Mouse (Mus musculus) forebrain, embryonic 12.5 days (tissue): ENCODE measurements at regions not wholly inside any gene's neighbourhood (a gene's known extent, or its start where the extent isn't known, plus 50 kb on each side); places are given as distances from the start of the nearest gene placed in this dataset.

Experiments
- ATAC-seq: fragments of 200-750 bp; cut with Nextera tagmentation; 2 replicates; pipeline ENCODE4 v1.8.0; 2017; ENCODE audit warnings: moderate TSS enrichment; ENCODE audit not compliant: low FRiP score
- H3K27ac ChIP-seq: fragments of 300-500 bp; sonication (generic); 2 replicates; pipeline ENCODE4 v1.5.1; 2016; ENCODE audit warnings: mild to moderate bottlenecking
- H3K27me3 ChIP-seq: fragments of 300-500 bp; sonication (generic); 2 replicates; pipeline ENCODE4 v1.6.1; 2016; ENCODE audit warnings: mild to moderate bottlenecking
- H3K36me3 ChIP-seq: fragments of 300-500 bp; sonication (generic); replicated peaks from 2 replicates; pipeline ENCODE4 v1.6.1; 2016; ENCODE audit warnings: mild to moderate bottlenecking
- H3K4me1 ChIP-seq: fragments of 300-500 bp; sonication (generic); 2 replicates; pipeline ENCODE4 v1.6.1; 2016
- H3K4me2 ChIP-seq: fragments of 300-500 bp; sonication (generic); 2 replicates; pipeline ENCODE4 v1.6.1; 2016; ENCODE audit warnings: mild to moderate bottlenecking, moderate library complexity
- H3K4me3 ChIP-seq: fragments of 300-500 bp; sonication (generic); replicated peaks from 2 replicates; pipeline ENCODE4 v1.5.1; 2016; ENCODE audit warnings: mild to moderate bottlenecking
- H3K9ac ChIP-seq: fragments of 300-500 bp; sonication (generic); 2 replicates; pipeline ENCODE4 v1.6.1; 2016; ENCODE audit warnings: mild to moderate bottlenecking
- H3K9me3 ChIP-seq: fragments of 300-500 bp; sonication (generic); 2 replicates; pipeline ENCODE4 v1.6.1; 2016
- WGBS: fragments of 180-500 bp; shearing (Covaris S2); methylation state at CpG from one replicate; pipeline ENCODE4 v1.1.7; 2016; 5-methylcytosine and 5-hydroxymethylcytosine counted together

DNA sequence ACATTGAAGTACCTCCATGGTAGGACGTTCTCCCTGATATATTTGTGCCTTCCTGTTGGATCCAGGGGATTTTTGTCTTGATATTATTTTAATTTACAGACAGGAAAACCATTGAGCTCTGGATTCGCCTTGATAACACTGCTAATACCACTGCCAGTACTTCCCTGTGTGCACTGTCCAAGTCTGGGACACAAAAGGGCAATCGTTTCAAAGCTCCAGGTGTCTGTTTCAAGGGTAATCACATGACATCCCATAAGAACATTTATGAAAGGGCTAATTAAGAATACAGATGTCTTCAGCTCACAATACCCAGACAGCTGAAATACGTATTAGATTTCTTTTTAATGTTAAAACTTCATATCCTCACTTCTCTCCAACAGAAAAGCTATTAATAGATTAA lies 724.5 kb downstream of the Dhx35 start:
- Histone ChIP-seq H3K4me1 (no peaks in the 10 kb centered on the region), H3K27ac (no peak overlapping the region), H3K9ac (no peak overlapping the region), H3K4me3 (no peak overlapping the region), H3K27me3 (no peaks in the 10 kb centered on the region), H3K9me3 (no peaks in the 10 kb centered on the region), H3K36me3 (no peaks in the 10 kb centered on the region), H3K4me2 (no peak overlapping the region)
- 64% methylated on average over 4 of the region's 4 CpGs for WGBS
- ATAC-seq: no peak

DNA sequence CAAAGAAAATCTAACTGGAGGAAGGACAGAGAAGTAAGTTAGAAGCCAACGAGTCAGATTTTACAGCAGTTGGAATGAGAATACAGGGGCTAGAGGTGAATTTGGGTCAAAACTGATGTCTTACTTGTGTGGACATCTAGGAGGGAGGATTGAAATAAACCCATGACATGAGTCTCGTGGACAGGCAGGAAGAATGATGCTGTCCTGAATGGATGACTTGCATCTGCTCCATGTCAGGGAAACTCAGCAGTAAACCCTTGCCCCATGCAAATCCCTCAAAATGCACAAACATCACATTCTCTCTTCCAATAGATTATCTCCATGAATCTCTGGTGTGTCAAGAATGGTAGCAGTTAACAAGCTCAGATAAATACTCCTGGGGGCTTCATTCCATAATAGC lies 729.1 kb downstream of the Dhx35 start:
- Histone ChIP-seq H3K27ac (no peak overlapping the region), H3K36me3 (no peaks in the 10 kb centered on the region), H3K4me3 (no peak overlapping the region), H3K27me3 (no peaks in the 10 kb centered on the region), H3K9ac (no peak overlapping the region), H3K4me2 (no peak overlapping the region), H3K9me3 (no peaks in the 10 kb centered on the region), H3K4me1 (no peaks in the 10 kb centered on the region)
- 81% methylated on average over 2 of the region's 2 CpGs for WGBS
- no peak for ATAC-seq

DNA sequence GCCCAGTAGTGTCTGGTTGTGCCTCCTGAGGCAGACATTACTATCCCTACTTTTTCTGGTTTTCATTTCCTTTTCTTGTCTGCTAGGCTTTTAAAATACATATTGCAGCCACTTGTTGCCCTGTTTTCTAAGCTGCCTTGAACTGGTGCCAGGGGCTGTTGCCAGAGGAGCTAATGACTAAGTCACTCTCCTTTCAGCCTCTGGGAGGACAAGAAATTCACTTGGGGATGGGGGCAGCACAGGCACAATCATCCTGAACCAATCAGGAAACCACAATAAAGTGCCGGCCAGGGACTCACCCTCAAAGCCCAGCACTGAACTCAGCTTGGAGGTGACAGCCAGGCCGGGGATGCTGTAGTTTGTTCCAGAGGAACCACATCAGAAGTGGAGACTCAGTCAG lies 740.3 kb downstream of the Dhx35 start:
- no peak for ATAC-seq
- Histone ChIP-seq H3K27me3 (no peaks in the 10 kb centered on the region), H3K27ac (no peak overlapping the region), H3K4me3 (no peak overlapping the region), H3K4me1 (no peaks in the 10 kb centered on the region), H3K9ac (no peak overlapping the region), H3K4me2 (no peak overlapping the region), H3K36me3 (no peaks in the 10 kb centered on the region), H3K9me3 (no peaks in the 10 kb centered on the region)
- WGBS: 73% methylated on average over 2 of the region's 2 CpGs

DNA sequence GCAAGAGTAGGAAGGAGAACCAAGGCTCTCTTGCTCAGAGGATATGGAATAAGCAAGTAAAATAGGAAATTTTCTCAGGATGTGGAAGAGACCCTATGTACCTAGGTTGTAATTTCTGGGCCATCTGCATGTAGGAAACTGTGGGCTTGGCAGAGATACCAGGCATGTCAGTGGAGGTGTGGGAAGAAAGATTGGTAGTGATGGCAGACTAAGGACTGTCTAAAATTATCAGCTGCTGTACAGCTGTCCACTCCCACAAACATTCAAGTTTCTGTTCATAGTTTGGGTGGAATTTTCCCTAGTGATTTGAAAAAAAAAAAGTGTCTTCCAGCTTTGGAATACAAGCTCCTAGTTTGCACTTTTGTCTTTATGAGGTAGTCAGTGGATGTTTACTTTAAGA lies 744.7 kb downstream of the Dhx35 start:
- no peak overlapping the region for H3K4me2 ChIP-seq
- no peak overlapping the region for H3K9ac ChIP-seq
- peaks cover 3% of the 10 kb centered on the region; the same call in 1 of the 2 replicates for H3K4me1 ChIP-seq
- H3K4me3 ChIP-seq: no peak overlapping the region
- no peak overlapping the region for H3K27ac ChIP-seq
- no peaks in the 10 kb centered on the region for H3K36me3 ChIP-seq
- H3K9me3 ChIP-seq: no peaks in the 10 kb centered on the region
- no peaks in the 10 kb centered on the region for H3K27me3 ChIP-seq
- ATAC-seq: no peak

DNA sequence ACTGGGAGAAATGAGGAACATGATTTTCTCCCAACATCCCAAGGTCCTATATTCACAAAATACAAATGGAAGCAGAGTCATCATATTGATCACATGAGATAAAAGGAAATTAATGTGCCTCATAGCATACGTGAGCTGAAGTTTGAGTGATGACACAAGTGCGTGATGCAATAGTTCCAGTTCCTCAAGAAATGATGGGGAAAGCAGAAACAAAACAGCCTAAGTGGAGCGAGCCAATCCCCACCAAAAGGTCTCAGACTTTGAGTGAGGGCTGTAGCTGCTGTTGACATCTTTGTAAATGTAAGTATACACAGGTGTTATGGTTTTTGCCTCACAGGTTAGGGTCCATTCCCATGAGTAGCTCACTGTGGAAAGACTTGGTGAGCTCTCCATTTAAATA lies 763.0 kb downstream of the Dhx35 start:
- Histone ChIP-seq H3K9me3 (no peaks in the 10 kb centered on the region), H3K4me1 (no peaks in the 10 kb centered on the region), H3K4me2 (no peak overlapping the region), H3K4me3 (no peak overlapping the region), H3K36me3 (no peaks in the 10 kb centered on the region), H3K9ac (no peak overlapping the region), H3K27me3 (no peaks in the 10 kb centered on the region), H3K27ac (no peak overlapping the region)
- no peak for ATAC-seq
- WGBS: 89% methylated on average over 3 of the region's 3 CpGs

DNA sequence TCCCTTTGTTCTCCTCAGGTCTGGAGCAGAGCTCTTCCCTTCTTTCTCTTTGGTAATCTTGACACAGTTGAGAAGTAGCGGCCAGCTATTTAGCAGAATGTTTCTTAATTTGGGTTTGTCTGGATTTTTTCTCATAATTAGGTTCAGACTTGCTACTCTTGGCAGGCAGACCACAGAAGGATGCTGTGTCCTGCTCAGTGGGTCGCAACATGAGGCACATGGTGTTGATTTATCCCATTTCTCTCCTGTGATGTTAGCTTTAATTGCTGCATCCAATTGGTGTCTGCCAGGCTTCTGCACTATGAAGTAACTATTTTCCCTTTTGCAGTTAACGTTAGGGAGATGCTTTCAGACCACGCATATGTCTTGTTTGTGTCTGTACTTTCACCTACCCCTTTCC lies 768.7 kb downstream of the Gm826 start:
- Histone ChIP-seq H3K36me3 (no peaks in the 10 kb centered on the region), H3K4me3 (no peak overlapping the region), H3K27ac (no peak overlapping the region), H3K4me1 (no peaks in the 10 kb centered on the region), H3K9ac (no peak overlapping the region), H3K9me3 (no peaks in the 10 kb centered on the region), H3K27me3 (no peaks in the 10 kb centered on the region), H3K4me2 (no peak overlapping the region)
- ATAC-seq: no peak
- WGBS: 88% methylated on average over 4 of the region's 4 CpGs

DNA sequence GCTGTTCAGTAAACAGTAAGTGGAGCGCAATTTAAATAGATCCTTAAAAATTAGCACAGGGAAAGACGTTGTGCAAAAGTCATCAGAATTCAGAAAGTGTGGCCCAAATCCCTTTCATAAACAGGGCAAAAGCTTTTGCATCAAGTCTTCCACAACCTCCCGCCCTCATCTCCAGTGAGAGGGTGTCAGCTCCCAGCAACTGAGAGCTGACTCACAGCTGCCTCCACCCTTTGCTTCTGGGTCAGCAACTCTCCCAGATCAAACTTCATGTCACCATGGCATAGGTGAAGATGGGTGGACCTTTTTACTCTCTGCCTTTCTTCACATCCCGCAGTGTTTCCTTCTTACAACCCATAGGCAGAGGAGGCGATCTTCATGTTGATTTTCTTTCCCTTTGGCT lies 768.0 kb downstream of the Gm826 start:
- Histone ChIP-seq H3K9me3 (no peaks in the 10 kb centered on the region), H3K4me1 (no peaks in the 10 kb centered on the region), H3K4me3 (no peak overlapping the region), H3K27ac (no peak overlapping the region), H3K9ac (no peak overlapping the region), H3K36me3 (no peaks in the 10 kb centered on the region), H3K27me3 (no peaks in the 10 kb centered on the region), H3K4me2 (no peak overlapping the region)
- 89% methylated on average over 5 of the region's 5 CpGs for WGBS
- no peak for ATAC-seq

DNA sequence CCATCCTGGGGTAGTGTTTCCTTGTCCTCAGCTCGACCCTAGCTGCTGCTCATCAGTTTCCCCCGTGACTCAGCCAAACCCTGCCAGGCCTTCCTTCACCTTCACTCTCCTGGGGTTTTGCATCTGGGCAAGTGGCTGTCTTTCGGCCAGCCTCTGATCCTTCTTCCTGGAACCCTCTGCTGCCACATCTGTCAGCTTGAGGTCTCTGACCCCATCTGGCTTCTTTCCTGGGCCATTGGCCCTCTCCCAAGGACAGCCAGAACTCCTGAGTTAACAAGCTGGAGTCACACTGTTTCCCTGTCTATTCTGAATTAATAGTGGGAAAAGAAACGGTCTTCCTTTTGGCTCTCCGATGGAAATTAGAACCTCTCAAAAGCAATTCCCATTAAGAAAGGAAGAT lies 767.5 kb downstream of the Gm826 start:
- H3K27ac ChIP-seq: no peak overlapping the region
- H3K4me3 ChIP-seq: no peak overlapping the region
- H3K4me1 ChIP-seq: no peaks in the 10 kb centered on the region
- no peaks in the 10 kb centered on the region for H3K27me3 ChIP-seq
- WGBS: 79% methylated on average over 5 of the region's 5 CpGs
- H3K36me3 ChIP-seq: no peaks in the 10 kb centered on the region
- H3K4me2 ChIP-seq: no peak overlapping the region
- H3K9me3 ChIP-seq: no peaks in the 10 kb centered on the region
- H3K9ac ChIP-seq: no peak overlapping the region
- no peak for ATAC-seq

DNA sequence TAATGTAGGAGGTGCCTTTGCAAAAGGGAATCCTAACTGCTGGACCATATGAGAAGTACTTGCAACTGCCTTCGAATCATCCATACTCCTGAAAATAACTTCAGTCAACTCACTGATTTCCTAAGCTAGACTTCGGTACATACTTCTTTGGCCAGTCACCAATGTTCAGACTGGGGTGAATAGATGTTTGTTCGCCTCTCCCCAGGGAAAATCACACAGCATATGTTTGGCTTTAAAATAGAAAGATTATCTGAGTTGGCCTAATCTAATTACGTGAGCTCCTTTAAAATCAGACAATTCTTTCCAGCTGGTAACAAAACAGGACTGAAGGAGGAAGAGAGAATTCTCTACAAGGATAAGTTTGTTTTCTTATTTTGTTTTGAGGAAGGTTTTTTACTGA lies 765.6 kb downstream of the Gm826 start:
- Histone ChIP-seq H3K9me3 (no peaks in the 10 kb centered on the region), H3K9ac (no peak overlapping the region), H3K27ac (no peak overlapping the region), H3K36me3 (no peaks in the 10 kb centered on the region), H3K4me3 (no peak overlapping the region), H3K4me2 (no peak overlapping the region), H3K4me1 (no peaks in the 10 kb centered on the region), H3K27me3 (no peaks in the 10 kb centered on the region)
- no peak for ATAC-seq
- WGBS: 77% methylated on average over 4 of the region's 4 CpGs

DNA sequence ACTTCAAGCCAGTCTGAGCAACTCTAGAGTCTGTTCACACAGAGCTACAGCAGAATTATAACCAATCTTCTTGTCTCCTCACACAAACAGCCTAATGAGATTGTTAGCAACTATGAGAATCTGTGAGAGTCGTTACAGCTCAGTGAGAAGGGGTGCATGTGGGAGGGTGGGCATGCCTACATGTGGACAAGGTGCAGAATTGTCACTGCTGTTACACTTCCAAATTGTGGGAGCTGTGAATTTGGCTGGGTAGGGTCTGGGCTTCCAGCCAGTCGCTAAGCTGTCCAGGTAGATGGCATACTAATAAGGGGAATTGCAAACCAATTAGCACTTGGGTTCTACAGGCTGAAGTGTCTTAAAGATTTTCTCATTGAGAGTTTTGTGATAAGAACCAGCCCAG lies 762.1 kb downstream of the Gm826 start:
- WGBS: 68% methylated on average over 2 of the region's 2 CpGs
- H3K4me1 ChIP-seq: no peaks in the 10 kb centered on the region

DNA sequence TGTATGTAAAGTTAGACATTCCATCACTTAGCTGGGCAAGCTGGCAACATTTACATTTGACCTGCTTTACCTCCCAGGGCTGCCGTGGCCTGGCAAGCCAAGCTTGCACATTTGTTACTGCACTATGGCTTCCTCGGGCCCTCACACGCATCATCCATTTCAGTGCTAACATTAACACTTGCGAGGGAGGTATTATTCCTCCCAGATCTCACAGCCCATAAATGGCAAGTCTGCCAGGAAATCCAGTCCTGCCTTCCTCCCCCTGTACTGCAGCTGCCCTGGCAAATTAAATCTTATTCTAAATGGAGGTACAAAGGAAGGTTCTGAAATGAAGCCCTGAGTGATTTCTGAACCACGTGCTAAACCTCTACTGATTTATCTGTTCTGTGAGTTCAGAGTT lies 758.7 kb downstream of the Gm826 start:
- no peak for ATAC-seq
- H3K27me3 ChIP-seq: no peaks in the 10 kb centered on the region
- no peaks in the 10 kb centered on the region for H3K4me1 ChIP-seq
- no peaks in the 10 kb centered on the region for H3K36me3 ChIP-seq
- H3K4me2 ChIP-seq: no peak overlapping the region
- no peak overlapping the region for H3K4me3 ChIP-seq
- no peaks in the 10 kb centered on the region for H3K9me3 ChIP-seq
- no peak overlapping the region for H3K27ac ChIP-seq
- H3K9ac ChIP-seq: no peak overlapping the region
- WGBS: 86% methylated on average over 5 of the region's 5 CpGs

More for the DNA sequence above, 762.1 kb downstream of the Gm826 start:
- Histone ChIP-seq H3K27me3 (no peaks in the 10 kb centered on the region), H3K36me3 (no peaks in the 10 kb centered on the region), H3K9ac (no peak overlapping the region), H3K4me2 (no peak overlapping the region), H3K4me3 (no peak overlapping the region), H3K27ac (no peak overlapping the region), H3K9me3 (no peaks in the 10 kb centered on the region)
- no peak for ATAC-seq

DNA sequence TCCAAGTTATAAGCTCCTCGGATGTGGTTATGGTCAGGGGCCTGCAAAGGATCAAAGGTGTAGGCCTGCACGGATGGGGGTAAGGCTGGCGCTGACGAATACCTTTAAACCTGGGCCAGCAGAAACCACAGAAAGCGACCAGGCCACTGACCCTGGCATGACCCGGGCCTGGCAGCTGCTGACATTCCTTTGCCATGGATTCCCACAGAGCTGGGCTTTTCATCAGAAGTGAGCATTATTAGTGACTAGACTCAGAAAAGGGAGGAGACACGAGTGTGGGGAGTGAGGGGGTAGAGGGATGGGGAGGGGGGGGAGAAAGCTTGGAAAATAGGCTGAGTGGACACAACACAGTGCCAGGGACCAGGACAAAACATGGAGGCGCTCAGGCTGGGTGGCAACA lies 750.9 kb downstream of the Gm826 start:
- Histone ChIP-seq H3K9ac (no peak overlapping the region), H3K4me3 (no peak overlapping the region), H3K4me2 (no peak overlapping the region), H3K27ac (no peak overlapping the region), H3K27me3 (no peaks in the 10 kb centered on the region), H3K9me3 (no peaks in the 10 kb centered on the region), H3K36me3 (no peaks in the 10 kb centered on the region), H3K4me1 (no peaks in the 10 kb centered on the region)
- WGBS: 47% methylated on average over 8 of the region's 8 CpGs
- ATAC-seq: no peak

DNA sequence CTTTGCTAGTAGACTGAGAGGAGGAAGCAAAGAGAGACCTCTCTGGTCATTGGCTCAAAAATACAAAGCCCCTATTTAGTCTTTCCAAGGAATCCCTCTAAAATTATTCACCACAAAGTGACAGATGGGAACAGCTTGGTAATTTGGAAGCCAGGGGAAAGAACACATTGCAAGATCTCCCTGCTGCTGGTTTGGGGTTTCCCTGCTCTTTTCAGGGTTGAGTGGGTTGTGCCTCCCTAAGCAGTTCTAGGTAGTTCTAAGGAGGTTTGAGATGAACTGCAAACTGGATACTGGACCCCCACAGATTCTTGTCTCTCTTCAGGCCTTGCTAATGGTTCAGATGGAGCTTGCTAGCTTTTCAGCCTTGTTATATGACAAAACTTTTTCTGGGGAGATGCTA lies 749.3 kb downstream of the Gm826 start:
- no peak for ATAC-seq
- Histone ChIP-seq H3K36me3 (no peaks in the 10 kb centered on the region), H3K9ac (no peak overlapping the region), H3K27me3 (no peaks in the 10 kb centered on the region), H3K27ac (no peak overlapping the region), H3K9me3 (no peaks in the 10 kb centered on the region), H3K4me3 (no peak overlapping the region), H3K4me1 (no peaks in the 10 kb centered on the region), H3K4me2 (no peak overlapping the region)
